Mouse (Mus musculus) heart, embryonic 14.5 days (tissue): ENCODE data around the gene Mmp23. TPM values are rescaled to one million over a fixed set of nuclear protein-coding genes. Genes with fewer than 3 reads are reported as not detected.

Experiments used
- ATAC-seq: fragments of 200-750 bp; cut with Nextera tagmentation; 2 replicates; pipeline ENCODE4 v1.8.0; 2017; ENCODE audit warnings: low read depth, moderate TSS enrichment; ENCODE audit not compliant: insufficient number of reproducible peaks, insufficient read depth, low FRiP score
- H3K27ac ChIP-seq, 2 experiments: fragments of 200-500 bp in 1 of 2; fragments of 300-500 bp in 1 of 2; sonication (generic) in 1 of 2; replicated peaks in 1 of 2; 2 replicates each; pipeline ENCODE4 v1.5.1; 2012 to 2014; ENCODE audit warnings: low read depth in 2 of 2, low read length in 2 of 2, control low read depth in 1 of 2, mild to moderate bottlenecking in 1 of 2, mixed read lengths in 1 of 2; ENCODE audit not compliant: control insufficient read depth in 1 of 2, insufficient read depth in 1 of 2
- H3K27me3 ChIP-seq: fragments of 300-500 bp; sonication (generic); 2 replicates; pipeline ENCODE4 v1.6.1; 2014; ENCODE audit warnings: mild to moderate bottlenecking, low read length, control low read depth; ENCODE audit not compliant: control insufficient read depth, insufficient read depth
- H3K36me3 ChIP-seq: fragments of 300-500 bp; sonication (generic); 2 replicates; pipeline ENCODE4 v1.6.1; 2014; ENCODE audit warnings: mild to moderate bottlenecking, control low read depth, low read length, mixed read lengths; ENCODE audit not compliant: control insufficient read depth, insufficient read depth
- H3K4me1 ChIP-seq, 2 experiments: fragments of 200-500 bp in 1 of 2; fragments of 300-500 bp in 1 of 2; sonication (generic) in 1 of 2; 2 replicates each; pipeline ENCODE4 v1.6.1; 2012 to 2014; ENCODE audit warnings: low read length in 2 of 2, control low read depth in 1 of 2, mixed read lengths in 1 of 2; ENCODE audit not compliant: control insufficient read depth in 2 of 2, insufficient read depth in 2 of 2
- H3K4me2 ChIP-seq: fragments of 300-500 bp; sonication (generic); 2 replicates; pipeline ENCODE4 v1.6.1; 2014; ENCODE audit warnings: mild to moderate bottlenecking, low read length
- H3K4me3 ChIP-seq, 2 experiments: fragments of 200-500 bp in 1 of 2; fragments of 300-500 bp in 1 of 2; sonication (generic) in 1 of 2; 2 replicates each; pipeline ENCODE4 v1.5.1; 2012 to 2014; ENCODE audit warnings: low read length in 2 of 2, mild to moderate bottlenecking in 2 of 2, control low read depth in 1 of 2, low read depth in 1 of 2, moderate library complexity in 1 of 2; ENCODE audit not compliant: control insufficient read depth in 1 of 2, insufficient read depth in 1 of 2
- H3K9ac ChIP-seq: fragments of 300-500 bp; sonication (generic); 2 replicates; pipeline ENCODE4 v1.6.1; 2014; ENCODE audit warnings: mild to moderate bottlenecking, low read length
- H3K9me3 ChIP-seq: fragments of 300-500 bp; sonication (generic); 2 replicates; pipeline ENCODE4 v1.6.1; 2016; ENCODE audit warnings: low read length, control low read depth; ENCODE audit not compliant: control insufficient read depth
- WGBS: fragments of 180-500 bp; shearing (Covaris S2); extraction: QIAGEN DNeasy Blood & Tissue Kit; methylation state at CpG from one replicate; pipeline ENCODE4 v1.1.7; 2014; 5-methylcytosine and 5-hydroxymethylcytosine counted together
- polyA plus RNA-seq: library from polyadenylated mRNA; unstranded; fragments of >200 nt; fragmentation: Nextera tagmentation; extraction: Ambion mirVana; gene quantifications from 2 replicates; pipeline ENCODE4 v1.2.1, GENCODE M21; 2014

Mmp23 gene
- polyA plus RNA-seq, 1 experiment from 2014 or later: 67.1 TPM

DNA sequence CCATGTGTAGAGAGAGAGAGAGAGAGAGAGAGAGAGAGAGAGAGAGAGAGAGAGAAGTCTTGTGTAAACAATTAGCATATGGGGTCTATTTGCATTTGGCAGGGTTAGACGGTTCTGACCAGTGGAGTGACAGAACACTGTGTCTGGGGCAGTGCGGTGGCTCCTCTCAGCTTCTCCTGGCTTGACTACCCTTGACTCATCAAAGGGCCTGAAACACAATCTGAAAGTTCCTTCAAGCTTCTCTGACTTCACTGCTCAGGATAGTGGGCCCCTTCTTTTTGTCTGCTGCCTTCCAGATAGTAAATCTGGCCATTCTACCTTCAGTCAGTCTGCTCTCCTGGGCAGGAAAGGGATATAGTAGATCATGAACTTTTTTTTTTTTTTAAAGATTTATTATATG is 46.4 kb downstream of the Mmp23 start:
- peaks cover 54% of the 10 kb centered on the region for H3K36me3 ChIP-seq
- peaks cover 0 to 11% of the 10 kb centered on the region in 2 experiments; a peak in 2 of 4 replicates for H3K4me1 ChIP-seq
- ATAC-seq: no peak
- no peaks in the 10 kb centered on the region for H3K27me3 ChIP-seq
- H3K27ac ChIP-seq: no peak overlapping the region
- 84% methylated on average over 2 of the region's 2 CpGs for WGBS
- H3K4me2 ChIP-seq: no peak overlapping the region
- no peak overlapping the region for H3K9ac ChIP-seq
- no peaks in the 10 kb centered on the region for H3K9me3 ChIP-seq
- no peak overlapping the region for H3K4me3 ChIP-seq

- Histone ChIP-seq H3K4me3 (no peak overlapping the region), H3K4me1 (peaks cover 0 to 11% of the 10 kb centered on the region in 2 experiments; a peak in 2 of 4 replicates), H3K36me3 (peaks cover 37% of the 10 kb centered on the region), H3K4me2 (no peak overlapping the region), H3K9ac (no peak overlapping the region), H3K27me3 (no peaks in the 10 kb centered on the region), H3K27ac (no peak overlapping the region), H3K9me3 (no peaks in the 10 kb centered on the region)
- WGBS: 87% methylated on average over 4 of the region's 4 CpGs
- ATAC-seq: no peak
Measured at GRCm38 (mm10) chr4:155605132-155605531, 48.1 kb downstream of the Mmp23 start.

GRCm38 (mm10) chr4:155603801-155604200 is 49.4 kb downstream of the Mmp23 start:
- Histone ChIP-seq H3K9me3 (no peaks in the 10 kb centered on the region), H3K27ac (no peak overlapping the region)
- WGBS: 89% methylated on average over 6 of the region's 6 CpGs

DNA sequence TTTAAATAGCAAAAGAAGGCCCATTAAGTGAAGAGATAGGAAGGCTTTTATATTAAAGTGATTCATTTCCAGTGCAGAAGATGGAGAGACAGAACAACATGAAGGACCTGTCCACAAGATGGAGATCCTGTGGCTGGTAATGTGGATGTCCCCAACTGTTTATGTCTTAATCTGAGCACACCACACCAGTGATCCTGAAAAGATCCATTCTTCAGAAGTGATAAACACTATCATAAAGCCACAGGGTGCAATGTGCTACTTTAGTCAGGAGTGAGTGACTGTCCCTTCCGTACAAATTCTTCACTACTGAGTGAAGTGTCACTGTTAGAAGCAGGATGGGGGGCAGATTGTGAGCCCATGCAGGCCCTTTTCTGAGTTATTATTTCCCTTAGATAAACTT is 50.4 kb downstream of the Mmp23 start:
- no peak for ATAC-seq
- peak overlapping the region in 1 of 2 experiments; percentile 97; a peak in 2 of 4 replicates for H3K4me3 ChIP-seq
- H3K9ac ChIP-seq: peak overlapping the region; percentile 94; the same call in 1 of the 2 replicates
- H3K4me2 ChIP-seq: peak overlapping the region; percentile 93
- WGBS: 77% methylated on average over 1 of the region's 1 CpGs
- H3K27ac ChIP-seq: no peak overlapping the region
- peaks cover 0 to 11% of the 10 kb centered on the region in 2 experiments; a peak in 2 of 4 replicates for H3K4me1 ChIP-seq
- no peaks in the 10 kb centered on the region for H3K9me3 ChIP-seq
- peaks cover 28% of the 10 kb centered on the region for H3K36me3 ChIP-seq
- H3K27me3 ChIP-seq: no peaks in the 10 kb centered on the region

More at GRCm38 (mm10) chr4:155603801-155604200, 49.4 kb downstream of the Mmp23 start:
- ATAC-seq: no peak
- Histone ChIP-seq H3K9ac (no peak overlapping the region), H3K4me1 (peaks cover 0 to 11% of the 10 kb centered on the region in 2 experiments; a peak in 2 of 4 replicates), H3K27me3 (no peaks in the 10 kb centered on the region), H3K36me3 (peaks cover 28% of the 10 kb centered on the region), H3K4me2 (no peak overlapping the region), H3K4me3 (no peak overlapping the region)

GRCm38 (mm10) chr4:155601997-155602456 is 51.2 kb downstream of the Mmp23 start:
- H3K9ac ChIP-seq: peak overlapping the region; percentile 94
- H3K4me3 ChIP-seq: peak overlapping the region; percentile 97
- H3K9me3 ChIP-seq: no peaks in the 10 kb centered on the region
- no peaks in the 10 kb centered on the region for H3K27me3 ChIP-seq
- H3K4me1 ChIP-seq: peaks cover 0 to 11% of the 10 kb centered on the region in 2 experiments; a peak in 2 of 4 replicates
- ATAC-seq: no peak
- WGBS: 1% methylated on average over 31 of the region's 31 CpGs
- peak overlapping the region; percentile 28 to 98; a peak in 2 of 4 replicates for H3K27ac ChIP-seq
- peak overlapping the region; percentile 93 for H3K4me2 ChIP-seq
- peaks cover 28% of the 10 kb centered on the region for H3K36me3 ChIP-seq

- WGBS: under 1% methylated on average over 65 of the region's 65 CpGs
- Histone ChIP-seq H3K9ac (peak within 1 kb of the TSS; percentile 94), H3K9me3 (no peaks in the 10 kb centered on the region), H3K27me3 (no peaks in the 10 kb centered on the region), H3K4me2 (peak within 1 kb of the TSS; percentile 93), H3K27ac (peak within 1 kb of the TSS; percentile 98 to 99), H3K36me3 (peaks cover 27% of the 10 kb centered on the region), H3K4me3 (peak within 1 kb of the TSS; percentile 97), H3K4me1 (peaks cover 0 to 11% of the 10 kb centered on the region in 2 experiments; a peak in 2 of 4 replicates)
- ATAC-seq: peak; percentile 94
Measured at GRCm38 (mm10) chr4:155601091-155601996, 51.8 kb downstream of the Mmp23 start, which contains the start of gene Slc35e2. Slc35e2 (plus strand) TSS chr4:155601416.
